Mouse (Mus musculus): ENCODE measurements at regions not wholly inside any gene's neighbourhood (a gene's known extent, or its start where the extent isn't known, plus 50 kb on each side); places are given as distances from the start of the nearest gene placed in this dataset.
"Not testable (repeated sequence)": the region's sequence is repeated elsewhere in the genome, so short reads cannot be mapped to it uniquely, and the experiment has no call there.

GRCm38 (mm10) chr6:6387571-6387970 is 170.6 kb upstream of the Slc25a13 start:
- no peak for DNase-seq

- DNase-seq, result no peak
Observed at GRCm38 (mm10) chr6:6384971-6385370, 168.0 kb upstream of the Slc25a13 start.

- no peak for DNase-seq
Observed at GRCm38 (mm10) chr6:6384441-6384840, 167.5 kb upstream of the Slc25a13 start.

- DNase-seq, result no peak
Observed at GRCm38 (mm10) chr6:6372421-6372820, 155.4 kb upstream of the Slc25a13 start.

- DNase-seq, result no peak
Observed at GRCm38 (mm10) chr6:6371444-6372093, 154.6 kb upstream of the Slc25a13 start.

GRCm38 (mm10) chr6:6364037-6364436 is 147.1 kb upstream of the Slc25a13 start:
- DNase-seq, result no peak

GRCm38 (mm10) chr6:6362678-6363354 is 145.8 kb upstream of the Slc25a13 start:
- no peak for DNase-seq

- not testable (repeated sequence) for DNase-seq
Observed at GRCm38 (mm10) chr6:6361181-6361580, 144.2 kb upstream of the Slc25a13 start.

- DNase-seq, result no peak
Observed at GRCm38 (mm10) chr6:6357477-6357876, 140.5 kb upstream of the Slc25a13 start.

- DNase-seq, result no peak
Observed at GRCm38 (mm10) chr6:6356967-6357366, 140.0 kb upstream of the Slc25a13 start.

GRCm38 (mm10) chr6:6335251-6335650 is 118.3 kb upstream of the Slc25a13 start:
- no peak for DNase-seq

- no peak for DNase-seq
Observed at GRCm38 (mm10) chr6:6330271-6330670, 113.3 kb upstream of the Slc25a13 start.

GRCm38 (mm10) chr6:6325516-6325915 is 108.5 kb upstream of the Slc25a13 start:
- no peak for DNase-seq

- DNase-seq, result no peak
Observed at GRCm38 (mm10) chr6:6316725-6317124, 99.8 kb upstream of the Slc25a13 start.

- DNase-seq, result no peak
Observed at GRCm38 (mm10) chr6:6313171-6313570, 96.2 kb upstream of the Slc25a13 start.

GRCm38 (mm10) chr6:6310213-6310612 is 93.2 kb upstream of the Slc25a13 start:
- no peak for DNase-seq

GRCm38 (mm10) chr6:6307618-6308017 is 90.6 kb upstream of the Slc25a13 start:
- no peak for DNase-seq

GRCm38 (mm10) chr6:6303767-6304166 is 86.8 kb upstream of the Slc25a13 start:
- no peak for DNase-seq

- DNase-seq, result no peak
Observed at GRCm38 (mm10) chr6:6301001-6301510, 84.1 kb upstream of the Slc25a13 start.

- peak; percentile 20 to 34 for DNase-seq
Observed at GRCm38 (mm10) chr6:6298867-6299852, 82.2 kb upstream of the Slc25a13 start.

GRCm38 (mm10) chr6:6295551-6295950 is 78.6 kb upstream of the Slc25a13 start:
- not testable (repeated sequence) for DNase-seq

- DNase-seq, result no peak
Observed at GRCm38 (mm10) chr6:6291781-6292180, 74.8 kb upstream of the Slc25a13 start.

Data from adrenal gland, postnatal 36 days (tissue).